Mouse (Mus musculus): ENCODE data around the gene Lyst.
"Not testable (repeated sequence)": the region's sequence is repeated elsewhere in the genome, so short reads cannot be mapped to it uniquely, and the experiment has no call there.

Gene Lyst

DNA sequence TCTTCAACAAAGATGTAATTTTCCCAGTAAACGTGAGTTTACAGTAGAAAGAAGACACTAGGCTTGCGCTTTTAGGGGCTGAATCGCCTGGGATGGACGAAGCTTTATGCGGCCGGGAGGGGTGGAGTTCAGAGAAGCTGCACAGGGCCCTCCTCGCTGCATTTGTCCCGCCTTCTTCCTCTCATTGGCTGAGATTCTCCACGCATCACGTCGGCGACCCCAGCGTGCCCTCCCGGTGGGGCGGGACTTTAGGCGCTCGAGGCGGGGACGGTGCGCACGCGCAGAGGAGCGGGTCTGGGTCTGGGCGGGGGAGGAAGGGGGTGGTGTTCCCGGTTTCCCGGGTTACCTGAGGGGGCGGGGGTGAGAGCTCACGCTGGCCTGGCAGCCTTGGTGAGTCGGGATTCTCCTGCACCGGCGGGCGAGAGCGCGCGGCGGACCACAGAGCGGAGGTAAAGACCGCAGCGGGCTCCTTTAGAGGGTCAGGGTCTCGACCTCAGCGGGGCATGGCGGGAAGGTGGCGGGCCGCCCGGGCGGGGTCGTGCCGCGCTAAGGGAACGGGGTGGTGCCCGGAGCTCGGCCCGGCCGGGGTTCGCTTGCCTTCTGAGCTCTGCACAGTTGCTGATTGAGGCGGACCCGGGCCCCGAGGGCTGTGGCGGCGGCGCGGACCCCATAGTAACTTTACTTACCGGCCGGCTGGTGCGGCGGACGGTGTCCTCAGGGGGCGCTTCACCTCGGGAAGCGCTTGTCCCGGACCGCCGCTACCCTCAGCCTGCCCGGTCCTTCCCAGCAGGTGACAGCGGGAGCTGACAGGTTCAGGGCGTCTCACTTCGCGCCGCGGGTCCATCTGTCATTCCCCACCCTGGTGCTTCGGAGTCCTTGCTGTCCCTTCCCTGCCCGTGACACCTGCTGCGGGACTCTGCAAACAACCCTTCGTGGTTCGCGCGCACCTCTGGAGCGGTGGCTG, at the start of gene Lyst:
TSS of gene Lyst (plus strand) at position 350 of the 964 bp plus-strand sequence.
- peak; percentile 99 for DNase-seq (ENCODE audit: low spot score)

DNA sequence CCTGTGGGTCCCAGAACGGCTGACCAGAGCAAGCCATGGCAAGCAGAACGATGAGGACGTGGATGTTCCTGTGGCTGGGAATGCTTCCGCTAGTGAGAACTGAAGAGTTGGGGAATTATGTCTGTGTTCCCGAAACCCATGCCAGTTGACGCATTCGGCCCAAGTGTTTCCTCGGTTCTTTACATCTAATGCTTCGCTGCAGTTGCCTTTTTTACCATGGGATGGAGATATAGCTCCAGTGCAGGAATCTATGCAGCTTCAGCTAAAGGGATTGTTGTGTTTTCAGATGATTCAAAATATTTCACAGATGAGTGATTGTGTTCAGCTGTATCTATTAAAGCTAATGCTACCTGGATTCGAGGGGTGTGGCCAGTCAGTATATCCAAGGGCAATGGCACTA, 47.1 kb upstream of the Lyst start:
- not testable (repeated sequence) for DNase-seq (ENCODE audit: low spot score)

DNA sequence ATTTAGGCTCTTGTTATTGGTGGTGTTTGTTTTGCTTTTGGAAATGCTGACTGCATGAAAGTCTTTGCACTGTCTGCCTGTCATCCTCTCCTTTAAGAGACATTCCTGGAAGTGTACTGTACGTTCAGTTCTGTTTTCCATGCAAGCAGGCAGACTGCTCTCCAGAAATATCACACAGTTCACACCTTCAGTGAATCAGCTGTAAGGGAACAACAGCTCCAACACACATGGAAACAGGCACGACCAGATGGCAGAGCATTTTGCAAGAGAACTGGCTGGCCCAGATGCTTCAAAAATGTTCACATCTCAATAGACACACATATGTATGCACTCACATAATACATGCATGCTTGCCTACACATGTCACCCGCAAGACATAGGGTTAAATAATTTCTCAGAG, 43.4 kb upstream of the Lyst start:
- DNase-seq (ENCODE audit: low spot score), result no peak

DNA sequence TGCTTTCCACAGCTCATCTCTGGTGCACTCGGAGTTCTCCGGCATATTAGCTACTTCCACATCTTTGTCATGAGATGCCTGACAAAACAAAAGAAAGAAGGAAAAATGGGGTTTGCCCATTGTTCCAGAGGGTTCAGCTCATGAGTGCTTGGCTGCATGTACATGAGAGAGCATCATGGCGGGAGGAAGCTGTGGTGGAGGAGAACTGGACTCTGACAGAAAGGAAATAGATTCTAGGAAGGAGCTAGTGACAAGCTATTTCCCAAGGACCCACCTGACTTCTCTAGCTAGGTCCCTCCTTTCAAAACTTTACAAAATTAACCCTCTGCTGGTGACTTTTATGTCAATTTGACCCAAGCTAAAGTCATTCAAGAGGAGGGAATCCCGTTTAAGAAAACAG, 42.3 kb upstream of the Lyst start:
- no peak for DNase-seq (ENCODE audit: low spot score)

DNA sequence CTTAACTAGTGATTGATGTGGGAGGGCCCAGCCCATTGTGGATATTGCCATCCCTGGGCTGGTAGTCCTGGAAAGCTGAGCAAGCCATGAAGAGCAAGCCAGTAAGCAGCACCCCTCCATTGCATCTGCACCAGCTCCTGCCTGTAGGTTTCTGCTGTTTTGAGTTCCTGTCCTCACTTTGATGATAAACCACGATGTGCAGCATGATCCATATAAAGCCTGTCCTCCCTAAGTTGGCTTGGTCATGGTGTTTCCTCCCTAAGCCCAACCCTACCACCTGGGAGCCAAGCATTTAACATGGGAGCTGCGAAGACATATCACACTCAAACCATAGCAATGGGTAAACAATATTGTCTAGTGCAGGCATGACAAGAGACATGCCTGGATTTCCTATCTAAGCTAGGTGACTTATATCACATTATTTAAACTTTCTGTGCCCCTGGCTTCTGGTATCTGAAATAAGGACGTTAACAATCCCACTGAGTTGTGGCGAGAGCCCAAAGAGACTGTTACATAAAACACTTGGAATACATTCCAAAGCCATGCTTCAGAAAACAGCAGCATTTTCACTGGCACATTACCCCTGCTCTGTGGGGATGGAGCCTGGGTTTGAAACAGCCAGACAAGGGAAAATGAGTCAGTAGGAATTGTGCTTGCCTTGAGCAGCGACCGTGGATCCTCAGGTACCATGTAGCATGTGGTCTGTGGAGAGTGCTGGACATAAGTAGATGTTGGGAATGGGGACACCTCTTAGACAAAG, 41.6 kb upstream of the Lyst start:
- no peak for DNase-seq (ENCODE audit: low spot score)

DNA sequence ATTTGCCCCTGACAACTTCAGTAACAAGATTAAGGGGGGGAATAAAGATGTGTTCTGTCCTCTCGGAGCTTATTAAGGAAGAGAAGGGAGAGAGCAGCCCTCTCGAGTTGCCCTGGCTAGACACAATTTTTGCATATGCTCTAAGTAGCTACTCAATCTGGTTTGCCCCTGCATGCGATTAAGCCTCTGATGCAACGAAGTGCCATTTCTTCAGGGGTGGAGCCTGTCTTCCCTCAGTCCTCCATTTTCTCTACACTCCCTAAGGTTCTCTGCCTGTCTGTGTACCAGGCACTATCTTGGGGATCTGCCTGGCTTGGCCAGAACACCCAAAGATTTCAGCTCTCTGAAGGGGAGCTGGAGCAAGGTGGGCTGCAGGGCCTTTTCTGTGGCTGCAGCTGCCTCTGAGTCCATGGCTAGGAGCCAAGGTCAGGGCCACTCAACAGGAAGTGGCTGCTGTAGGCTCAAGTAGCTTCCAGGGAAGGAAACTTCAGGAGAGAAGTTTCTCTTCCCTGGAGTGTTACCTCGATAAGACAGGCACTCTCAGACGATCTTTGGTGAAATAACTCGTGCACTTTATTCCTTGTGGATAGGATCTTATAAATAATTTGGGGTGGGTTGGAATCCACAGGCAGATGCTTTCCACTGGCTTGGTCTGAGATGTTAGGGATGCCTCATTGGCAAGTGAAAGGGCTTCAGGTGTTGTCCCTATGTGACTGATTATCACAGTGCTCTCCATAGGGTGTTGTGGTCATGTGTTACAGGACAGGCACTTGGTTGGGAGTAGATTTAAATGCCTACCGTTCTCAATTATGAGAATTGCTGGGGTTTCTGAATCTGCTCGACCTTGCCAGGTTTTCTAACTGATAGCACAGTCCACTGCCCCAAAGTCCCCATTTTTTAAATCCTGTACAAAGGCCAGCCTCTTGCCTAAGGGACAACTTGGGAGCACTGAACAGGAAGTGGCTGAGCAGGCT, 40.2 kb upstream of the Lyst start:
- no peak for DNase-seq (ENCODE audit: low spot score)

DNA sequence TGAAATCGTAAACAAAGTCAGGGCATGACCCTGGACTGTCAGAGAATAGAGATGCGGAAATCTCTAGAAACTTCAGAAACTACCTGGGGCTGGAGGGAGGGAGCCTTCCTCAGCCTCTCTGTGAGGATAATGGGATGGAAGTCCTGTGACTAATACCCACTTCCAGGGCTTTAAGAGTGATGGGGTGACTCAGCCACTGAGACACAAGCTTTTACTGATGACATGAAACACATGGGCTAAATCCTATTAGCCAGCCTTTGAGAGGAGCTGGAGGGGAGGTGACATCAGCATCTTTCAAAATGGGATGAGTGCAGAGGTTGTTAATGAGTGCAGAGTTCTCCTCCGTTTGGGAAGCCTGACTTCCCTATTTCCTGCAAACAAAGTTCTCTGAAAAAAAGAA, 38.2 kb upstream of the Lyst start:
- no peak for DNase-seq (ENCODE audit: low spot score)

DNA sequence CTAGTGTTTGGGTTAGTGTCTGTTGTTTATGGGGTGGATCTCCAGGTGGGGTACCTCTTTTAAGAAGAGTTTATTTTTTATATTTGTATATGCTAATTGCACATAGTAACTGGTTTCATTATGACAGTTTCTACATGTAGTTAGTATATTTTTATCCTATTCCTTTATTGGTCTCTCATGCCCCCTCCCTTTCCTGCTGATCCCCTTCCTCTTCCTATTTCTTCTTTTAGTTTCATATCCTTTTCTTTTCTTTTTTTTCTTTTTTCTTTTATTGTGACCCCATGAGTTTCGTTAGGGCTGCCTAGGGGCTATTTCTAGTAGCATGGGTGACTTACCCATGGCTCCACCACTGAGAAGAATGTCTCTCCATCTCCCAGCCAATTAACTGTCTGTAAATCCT, 36.5 kb upstream of the Lyst start:
- DNase-seq (ENCODE audit: low spot score), result no peak

DNA sequence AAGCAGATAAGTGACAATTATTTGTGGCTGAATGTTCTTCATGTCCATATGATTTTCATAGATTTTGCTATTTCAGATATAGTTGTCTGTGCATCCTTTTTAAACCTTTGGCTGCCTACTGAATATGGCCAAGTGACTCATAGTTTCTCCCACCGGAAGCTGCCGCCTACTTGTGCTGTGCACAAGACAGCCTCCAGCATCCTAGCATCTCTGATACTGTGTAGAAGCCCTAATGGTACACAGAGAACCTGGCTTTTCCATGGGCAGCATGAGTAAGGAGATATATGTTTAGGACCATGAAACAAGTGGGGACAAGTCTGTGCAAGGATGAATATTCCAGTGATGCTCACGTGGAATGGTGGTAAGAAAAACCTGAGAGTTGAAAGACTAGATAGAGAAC, 35.0 kb upstream of the Lyst start:
- no peak for DNase-seq (ENCODE audit: low spot score)

DNA sequence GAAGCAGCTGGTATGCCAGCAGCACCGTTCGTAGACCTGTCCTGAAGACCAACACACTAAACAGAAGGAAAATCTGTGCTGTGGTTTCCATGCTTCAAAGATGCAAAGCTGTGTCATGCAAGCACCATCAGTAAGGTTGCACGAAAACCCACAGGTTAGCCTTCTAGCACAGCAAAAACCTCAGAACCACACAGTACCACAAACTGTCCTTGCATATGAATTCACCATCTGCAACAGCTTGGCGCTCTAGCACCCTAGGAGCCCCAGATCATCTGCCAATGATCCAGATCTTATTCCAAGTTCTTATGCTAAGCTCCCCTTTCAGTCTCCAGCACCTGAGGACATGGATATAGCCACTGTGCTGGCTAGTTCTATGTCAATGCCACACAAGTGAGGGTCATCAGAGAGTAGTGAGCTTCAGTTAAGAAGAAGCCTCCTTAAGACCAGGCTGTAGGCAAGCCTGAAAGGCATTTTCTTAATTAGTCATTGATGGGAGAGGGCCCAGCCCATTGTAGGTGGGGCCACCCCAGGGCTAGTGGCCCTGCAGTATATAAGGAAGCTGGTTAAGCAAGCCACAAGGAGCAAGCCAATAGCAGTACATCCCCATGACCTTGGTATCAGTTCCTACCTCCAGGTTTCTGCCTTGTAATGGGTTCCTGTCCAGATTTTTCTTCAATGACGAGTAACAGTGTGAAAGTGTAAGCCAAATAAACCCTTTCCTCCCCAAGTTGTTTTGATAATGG, 33.0 kb upstream of the Lyst start:
- no peak for DNase-seq (ENCODE audit: low spot score)

DNA sequence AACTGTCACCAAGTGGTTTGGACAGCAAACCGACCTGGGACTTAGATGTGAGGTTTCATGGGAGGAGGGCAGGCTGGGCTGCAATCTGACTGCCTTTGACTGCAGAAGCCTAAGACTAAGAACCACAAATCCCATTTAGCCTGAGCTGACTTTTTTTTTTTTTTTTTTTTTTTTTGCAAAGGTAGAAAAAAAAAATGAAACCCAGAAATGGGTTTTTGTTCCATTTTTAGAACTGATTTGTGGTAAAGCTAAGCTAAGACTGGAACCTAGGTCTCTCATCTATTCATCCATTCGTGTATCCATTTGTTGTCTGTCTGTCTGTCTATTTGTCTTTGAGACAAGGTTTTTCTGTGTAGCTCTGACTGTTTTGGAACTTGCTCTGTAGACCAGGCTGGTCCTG, 31.9 kb upstream of the Lyst start:
- no peak for DNase-seq (ENCODE audit: low spot score)

DNA sequence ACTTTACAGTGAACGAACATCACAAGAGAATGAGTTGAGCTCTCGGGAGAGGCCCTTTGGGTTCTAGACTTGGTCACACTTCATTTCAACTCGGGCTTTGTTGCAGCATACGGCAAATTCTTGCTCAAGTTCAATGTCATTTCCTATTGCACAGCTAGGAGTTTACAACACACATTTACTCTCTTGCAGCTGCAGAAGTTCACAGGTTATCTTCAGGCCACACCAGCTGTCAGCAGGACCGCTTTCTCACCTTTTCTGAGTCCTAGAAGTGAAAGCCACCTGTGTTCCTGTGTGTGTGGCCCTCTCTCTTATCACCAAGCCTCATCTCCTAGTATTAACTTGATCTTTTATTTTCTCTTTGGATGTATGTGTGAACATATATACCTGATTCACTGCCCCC, 31.3 kb upstream of the Lyst start:
- DNase-seq (ENCODE audit: low spot score), result no peak

DNA sequence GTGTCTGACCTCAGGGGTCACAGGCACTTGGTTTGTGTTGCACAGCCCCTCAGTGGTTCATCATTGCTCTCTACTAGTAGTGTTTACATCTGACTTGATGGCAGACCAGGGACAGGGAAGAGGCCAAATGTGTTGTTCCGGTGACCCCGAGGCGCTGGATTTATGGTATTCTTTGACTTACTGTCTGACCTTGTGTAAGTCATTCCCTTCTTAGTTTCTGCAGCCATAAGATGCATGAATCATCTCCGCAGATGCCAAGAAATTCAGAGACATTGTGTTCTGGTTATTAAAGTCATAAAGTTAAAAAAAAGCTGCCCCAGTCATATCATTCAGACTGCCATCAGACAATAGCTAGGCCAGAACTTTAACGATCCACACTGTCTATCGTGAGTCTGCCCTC, 27.6 kb upstream of the Lyst start:
- DNase-seq (ENCODE audit: low spot score), result no peak

DNA sequence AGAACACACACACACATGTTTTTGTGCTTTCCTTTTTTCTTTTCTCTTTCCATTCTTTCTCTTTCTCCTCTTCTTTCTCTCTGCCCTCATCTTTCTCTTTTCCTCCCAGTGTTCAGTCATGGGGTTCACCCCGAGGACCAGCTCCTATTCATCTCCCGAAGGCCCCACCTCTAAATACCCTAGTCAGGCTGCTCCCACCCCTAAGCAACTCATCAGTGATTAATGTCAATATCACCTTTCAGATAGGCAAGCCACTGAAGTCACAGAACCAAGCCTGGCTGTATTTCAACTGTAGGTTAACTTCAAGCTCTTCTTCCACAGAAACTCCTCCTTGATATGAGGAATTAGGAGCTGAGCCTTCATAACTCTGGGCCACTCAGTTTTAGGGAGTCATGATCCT, 26.1 kb upstream of the Lyst start:
- DNase-seq (ENCODE audit: low spot score), result no peak

DNA sequence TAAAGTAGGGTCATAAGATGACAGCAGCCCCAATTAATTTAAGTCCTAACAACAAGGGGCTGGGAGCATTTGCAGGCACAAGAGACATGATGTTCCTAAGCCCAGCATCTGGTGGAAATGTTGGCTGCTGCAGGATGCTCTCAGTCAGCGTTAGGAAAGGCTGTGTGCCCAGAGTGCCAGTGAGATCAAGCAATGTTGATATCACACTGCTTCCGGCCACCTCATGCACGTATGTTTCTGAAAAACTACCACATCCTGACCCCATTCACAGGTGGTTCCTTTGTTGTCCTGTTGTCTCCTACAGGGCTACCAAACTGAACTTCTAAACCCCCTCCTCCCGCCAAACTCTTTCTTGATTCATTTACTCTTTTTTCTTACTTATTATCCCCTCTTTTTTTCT, 25.7 kb upstream of the Lyst start:
- no peak for DNase-seq (ENCODE audit: low spot score)

DNA sequence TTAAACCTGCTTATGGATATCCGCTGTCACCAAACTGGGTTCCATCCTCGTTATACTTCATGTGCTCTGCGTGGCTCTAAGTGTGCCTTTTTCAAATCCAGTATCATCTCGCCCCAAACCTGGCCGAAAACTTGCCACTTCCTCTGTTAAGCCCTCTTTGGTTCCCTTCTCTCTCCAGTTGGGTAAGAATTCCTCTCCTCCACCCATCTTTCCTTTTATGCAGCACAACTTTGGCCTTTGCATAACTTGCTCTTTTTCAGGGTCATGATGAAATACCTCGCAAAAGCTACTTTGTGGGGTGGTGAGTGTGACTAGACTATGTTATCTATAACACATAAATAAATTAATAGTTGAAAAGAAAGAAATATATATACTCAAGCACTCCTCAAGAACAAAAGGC, 22.6 kb upstream of the Lyst start:
- no peak for DNase-seq (ENCODE audit: low spot score)

DNA sequence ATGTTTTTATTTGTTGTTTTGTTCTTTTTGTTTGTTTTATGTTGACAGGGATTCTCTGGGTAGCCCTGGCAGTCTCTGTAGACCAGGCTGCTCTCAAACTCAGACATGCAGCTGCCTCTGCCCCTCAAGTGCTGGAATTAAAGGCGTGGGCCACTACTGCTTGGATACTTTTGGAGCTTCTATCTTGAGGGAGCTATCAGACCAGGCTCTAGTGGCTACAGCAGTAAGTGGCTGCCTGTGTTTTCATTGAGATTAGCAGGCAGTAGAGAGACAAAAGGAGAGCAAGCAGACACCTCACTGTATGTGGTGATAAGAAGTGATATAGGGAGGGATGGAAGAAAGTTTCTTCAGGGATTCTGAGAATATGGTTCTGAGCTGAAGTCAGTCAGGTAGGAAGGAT, 21.4 kb upstream of the Lyst start:
- DNase-seq (ENCODE audit: low spot score), result no peak

DNA sequence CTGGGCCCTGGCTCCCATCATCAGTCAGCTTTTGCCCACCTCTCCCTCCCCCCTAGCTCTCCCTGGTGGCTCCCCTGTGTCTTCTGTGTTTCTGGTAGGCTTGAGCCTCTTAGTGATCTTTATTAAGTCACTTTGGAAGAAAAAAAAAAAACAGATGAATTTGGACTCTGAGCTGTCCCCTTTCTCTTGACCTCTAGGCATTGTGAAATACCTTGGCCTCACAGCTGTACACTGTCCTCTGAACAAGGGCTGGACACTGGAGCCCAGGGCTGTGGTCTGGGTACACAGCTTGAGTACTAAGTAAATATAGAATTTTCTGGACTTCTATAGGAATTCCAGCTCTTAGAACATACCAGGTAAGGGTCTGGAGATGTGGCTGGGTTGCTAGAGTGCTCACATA, 20.6 kb upstream of the Lyst start:
- DNase-seq (ENCODE audit: low spot score), result no peak

DNA sequence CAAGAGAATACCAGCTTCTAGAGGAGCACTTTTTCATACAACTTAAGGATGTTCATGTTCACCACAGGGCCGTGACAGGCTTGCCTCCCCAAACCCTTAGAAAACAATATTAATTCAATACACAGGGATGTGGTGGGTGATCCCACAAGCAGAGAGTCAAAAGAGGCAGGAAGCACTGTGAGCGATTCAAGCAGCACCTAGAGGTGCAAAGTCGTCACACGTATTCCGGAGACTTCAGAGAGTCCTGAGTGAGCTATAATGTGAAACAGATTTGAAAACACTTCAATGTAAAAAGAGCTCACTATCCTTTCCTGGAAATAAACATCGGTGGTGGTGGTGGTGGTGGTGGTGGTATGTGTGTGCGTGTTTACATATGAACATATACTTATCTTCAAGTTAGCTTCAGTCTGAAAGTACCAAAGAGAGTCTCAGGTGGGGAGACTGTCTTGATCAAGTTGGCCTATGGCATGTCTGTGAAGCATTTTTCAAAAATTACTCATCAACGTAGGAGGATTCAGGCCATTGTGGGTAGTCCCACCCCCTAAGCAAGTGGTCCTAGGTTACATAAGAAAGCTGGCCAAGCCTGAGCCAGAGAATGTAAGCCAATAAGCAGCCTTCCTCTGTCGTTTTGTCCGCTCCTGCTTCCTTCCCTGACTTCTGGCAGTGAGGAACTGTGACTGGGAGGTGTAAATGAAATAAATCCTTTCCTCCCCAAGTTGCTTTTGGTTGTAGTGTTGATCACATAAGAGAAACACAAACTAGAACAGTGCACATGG, 17.9 kb upstream of the Lyst start:
- DNase-seq (ENCODE audit: low spot score), result no peak

DNA sequence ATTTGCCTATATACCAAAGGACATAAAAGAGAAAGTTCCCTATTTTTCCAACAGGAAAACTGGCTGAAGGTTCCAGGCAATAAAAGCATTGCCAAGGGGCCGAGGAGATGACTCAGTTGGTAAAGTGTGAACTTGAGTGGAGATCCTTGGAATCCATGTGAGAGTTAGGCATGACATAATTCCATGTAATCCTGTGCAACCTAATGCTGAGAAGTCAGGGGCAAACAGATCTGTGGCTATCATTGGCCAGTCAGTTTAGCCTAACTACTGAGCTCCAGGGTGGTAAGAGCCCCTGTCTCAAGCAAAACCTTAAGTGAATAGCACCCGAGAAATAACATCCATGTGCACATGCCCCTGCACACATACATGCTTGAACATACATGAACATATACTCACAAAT, 17.3 kb upstream of the Lyst start:
- DNase-seq (ENCODE audit: low spot score), result no peak
